Mouse (Mus musculus): Measurements from ENCODE around the gene Nt5e. TPM values are rescaled to one million over a fixed set of nuclear protein-coding genes. Genes with fewer than 3 reads are reported as not detected.
"Not testable (repeated sequence)": the region's sequence is repeated elsewhere in the genome, so short reads cannot be mapped to it uniquely, and the experiment has no call there.

The Nt5e gene
- polyA plus RNA-seq, 1 experiment from 2014 or later = 21.0 TPM

DNA sequence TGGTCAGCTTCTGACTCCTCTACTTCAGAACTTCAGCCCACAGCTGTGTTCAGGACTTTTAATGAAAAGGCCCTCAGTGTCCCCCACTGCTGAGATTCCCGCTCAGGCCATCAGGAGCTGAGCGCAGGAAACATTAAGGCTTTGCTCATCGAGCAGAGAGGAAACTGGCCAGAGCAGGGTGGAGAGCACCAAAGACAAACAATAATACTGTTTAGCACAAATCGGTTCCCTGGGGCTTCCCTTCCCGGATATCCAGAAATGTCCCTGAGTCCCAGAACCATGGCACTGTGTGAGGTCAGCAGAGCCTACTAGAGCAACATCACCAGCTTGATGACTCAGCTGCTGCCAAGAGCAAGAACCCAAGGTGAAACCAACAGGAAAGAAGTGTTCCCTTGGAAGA is 30.7 kb upstream of the Nt5e start:
- H3K4me2 ChIP-seq (replicated peaks; ENCODE audit: low read depth) = no peak overlapping the region
- H3K4me1 ChIP-seq (replicated peaks; ENCODE audit: control insufficient read depth, insufficient read depth, low read length) = no peaks in the 10 kb centered on the region
- no peak overlapping the region for H3K4me3 ChIP-seq (ENCODE audit: low read depth, low read length)
- H3K27ac ChIP-seq (ENCODE audit: low read depth, low read length) = no peak overlapping the region
- TF ChIP-seq CTCF (IDR thresholded peaks at IDR 0.05; ENCODE audit: low read depth) = no peak
- H3K36me3 ChIP-seq (ENCODE audit: control insufficient read depth, insufficient read depth) = no peaks in the 10 kb centered on the region
- H3K27me3 ChIP-seq (replicated peaks; ENCODE audit: control insufficient read depth, insufficient read depth, low read length) = no peaks in the 10 kb centered on the region
- H3K9me3 ChIP-seq (ENCODE audit: control insufficient read depth) = no peaks in the 10 kb centered on the region
- 66% methylated on average over 5 of the region's 5 CpGs for WGBS
- ATAC-seq = no peak
- no peak overlapping the region for H3K9ac ChIP-seq (ENCODE audit: low read depth, low read length)

DNA sequence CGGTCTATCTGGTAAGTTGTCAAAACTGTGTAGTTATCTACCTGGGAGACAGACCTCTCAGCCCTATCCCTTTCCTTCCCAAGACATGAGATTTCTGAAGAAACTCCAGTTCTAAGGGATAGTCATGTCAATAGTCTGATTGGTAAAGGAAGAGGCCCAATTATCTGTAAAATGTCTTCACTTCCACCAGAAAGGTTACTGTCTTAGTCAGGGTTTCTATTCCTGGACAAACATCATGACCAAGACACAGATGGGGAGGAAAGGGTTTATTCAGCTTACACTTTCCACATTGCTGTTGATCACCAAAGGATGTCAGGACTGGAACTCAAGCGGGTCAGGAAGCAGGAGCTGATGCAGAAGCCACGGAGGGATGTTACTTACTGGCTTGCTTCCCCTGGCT is 29.8 kb upstream of the Nt5e start:
- not testable (repeated sequence) for H3K27me3 ChIP-seq (replicated peaks; ENCODE audit: control insufficient read depth, insufficient read depth, low read length); ATAC-seq; H3K4me3 ChIP-seq (ENCODE audit: low read depth, low read length); H3K36me3 ChIP-seq (ENCODE audit: control insufficient read depth, insufficient read depth); H3K9ac ChIP-seq (ENCODE audit: low read depth, low read length); H3K4me2 ChIP-seq (replicated peaks; ENCODE audit: low read depth); H3K9me3 ChIP-seq (ENCODE audit: control insufficient read depth); H3K27ac ChIP-seq (ENCODE audit: low read depth, low read length); H3K4me1 ChIP-seq (replicated peaks; ENCODE audit: control insufficient read depth, insufficient read depth, low read length)
- WGBS = 85% methylated on average over 3 of the region's 3 CpGs

GRCm38 (mm10) chr9:88297871-88298658 is 28.9 kb upstream of the Nt5e start:
- WGBS = 82% methylated on average over 8 of the region's 8 CpGs
- Histone ChIP-seq H3K4me2 (replicated peaks; ENCODE audit: low read depth) (no peak overlapping the region), H3K27ac (ENCODE audit: low read depth, low read length) (no peak overlapping the region), H3K4me1 (replicated peaks; ENCODE audit: control insufficient read depth, insufficient read depth, low read length) (no peaks in the 10 kb centered on the region), H3K9ac (ENCODE audit: low read depth, low read length) (no peak overlapping the region), H3K9me3 (ENCODE audit: control insufficient read depth) (no peaks in the 10 kb centered on the region), H3K4me3 (ENCODE audit: low read depth, low read length) (no peak overlapping the region), H3K36me3 (ENCODE audit: control insufficient read depth, insufficient read depth) (no peaks in the 10 kb centered on the region), H3K27me3 (replicated peaks; ENCODE audit: control insufficient read depth, insufficient read depth, low read length) (no peaks in the 10 kb centered on the region)
- no peak for ATAC-seq
- no peak for TF ChIP-seq CTCF (IDR thresholded peaks at IDR 0.05; ENCODE audit: low read depth)

GRCm38 (mm10) chr9:88307019-88307618 is 19.9 kb upstream of the Nt5e start:
- no peak for ATAC-seq
- Histone ChIP-seq H3K4me3 (ENCODE audit: low read depth, low read length) (no peak overlapping the region), H3K4me2 (replicated peaks; ENCODE audit: low read depth) (no peak overlapping the region), H3K9ac (ENCODE audit: low read depth, low read length) (no peak overlapping the region), H3K36me3 (ENCODE audit: control insufficient read depth, insufficient read depth) (no peaks in the 10 kb centered on the region), H3K9me3 (ENCODE audit: control insufficient read depth) (no peaks in the 10 kb centered on the region), H3K27ac (ENCODE audit: low read depth, low read length) (no peak overlapping the region), H3K27me3 (replicated peaks; ENCODE audit: control insufficient read depth, insufficient read depth, low read length) (no peaks in the 10 kb centered on the region), H3K4me1 (replicated peaks; ENCODE audit: control insufficient read depth, insufficient read depth, low read length) (no peaks in the 10 kb centered on the region)
- no peak for TF ChIP-seq CTCF (IDR thresholded peaks at IDR 0.05; ENCODE audit: low read depth)
- 84% methylated on average over 2 of the region's 2 CpGs for WGBS

- Histone ChIP-seq H3K27ac (ENCODE audit: low read depth, low read length) (no peak overlapping the region), H3K4me2 (replicated peaks; ENCODE audit: low read depth) (no peak overlapping the region), H3K9me3 (ENCODE audit: control insufficient read depth) (no peaks in the 10 kb centered on the region), H3K27me3 (replicated peaks; ENCODE audit: control insufficient read depth, insufficient read depth, low read length) (no peaks in the 10 kb centered on the region), H3K4me3 (ENCODE audit: low read depth, low read length) (no peak overlapping the region), H3K9ac (ENCODE audit: low read depth, low read length) (no peak overlapping the region), H3K36me3 (ENCODE audit: control insufficient read depth, insufficient read depth) (no peaks in the 10 kb centered on the region), H3K4me1 (replicated peaks; ENCODE audit: control insufficient read depth, insufficient read depth, low read length) (no peaks in the 10 kb centered on the region)
- WGBS = 53% methylated on average over 1 of the region's 1 CpGs
- no peak for TF ChIP-seq CTCF (IDR thresholded peaks at IDR 0.05; ENCODE audit: low read depth)
- no peak for ATAC-seq
Measured at GRCm38 (mm10) chr9:88309127-88309526, 17.9 kb upstream of the Nt5e start.

GRCm38 (mm10) chr9:88319226-88319625 is 7.8 kb upstream of the Nt5e start:
- H3K4me2 ChIP-seq (replicated peaks; ENCODE audit: low read depth) = no peak overlapping the region
- TF ChIP-seq CTCF (IDR thresholded peaks at IDR 0.05; ENCODE audit: low read depth) = no peak
- H3K4me1 ChIP-seq (replicated peaks; ENCODE audit: control insufficient read depth, insufficient read depth, low read length) = no peaks in the 10 kb centered on the region
- no peaks in the 10 kb centered on the region for H3K9me3 ChIP-seq (ENCODE audit: control insufficient read depth)
- H3K9ac ChIP-seq (ENCODE audit: low read depth, low read length) = no peak overlapping the region
- H3K36me3 ChIP-seq (ENCODE audit: control insufficient read depth, insufficient read depth) = no peaks in the 10 kb centered on the region
- H3K27ac ChIP-seq (ENCODE audit: low read depth, low read length) = no peak overlapping the region
- ATAC-seq = no peak
- no peaks in the 10 kb centered on the region for H3K27me3 ChIP-seq (replicated peaks; ENCODE audit: control insufficient read depth, insufficient read depth, low read length)
- no peak overlapping the region for H3K4me3 ChIP-seq (ENCODE audit: low read depth, low read length)

All from intestine, postnatal 0 days (tissue).